Mouse (Mus musculus) small intestine, adult 2 months (tissue): ENCODE results near the gene Trpc3. TPM values are rescaled to one million over a fixed set of nuclear protein-coding genes. Genes with fewer than 3 reads are reported as not detected.
"Not testable (repeated sequence)": the region's sequence is repeated elsewhere in the genome, so short reads cannot be mapped to it uniquely, and the experiment has no call there.

ENCODE experiments used
- H3K27ac ChIP-seq: fragments of 200-500 bp; 2 replicates; pipeline ENCODE4 v1.5.1; 2012; ENCODE audit warnings: low read depth, low read length, control low read depth, inconsistent platforms; ENCODE audit not compliant: insufficient read depth
- H3K27me3 ChIP-seq: fragments of 200-500 bp; 2 replicates; pipeline ENCODE4 v1.6.1; 2012; ENCODE audit warnings: mild to moderate bottlenecking, moderate library complexity, low read length, inconsistent platforms; ENCODE audit not compliant: control insufficient read depth, insufficient read depth
- H3K36me3 ChIP-seq: fragments of 200-500 bp; 2 replicates; pipeline ENCODE4 v1.6.1; 2012; ENCODE audit warnings: mild to moderate bottlenecking, low read length, control low read depth, inconsistent platforms; ENCODE audit not compliant: control insufficient read depth, insufficient read depth
- H3K4me1 ChIP-seq: fragments of 200-500 bp; 2 replicates; pipeline ENCODE4 v1.6.1; 2012; ENCODE audit warnings: low read length, inconsistent platforms, mixed read lengths; ENCODE audit not compliant: control insufficient read depth, insufficient read depth, insufficient read length
- H3K4me3 ChIP-seq: fragments of 200-500 bp; 2 replicates; pipeline ENCODE4 v1.5.1; 2012; ENCODE audit warnings: low read depth, mild to moderate bottlenecking, control low read depth, inconsistent platforms, low read length, moderate library complexity
- CTCF ChIP-seq: fragments of 200-500 bp; IDR thresholded peaks from 2 replicates; pipeline ENCODE4 v1.5.1; 2012; ENCODE audit warnings: low read depth, mild to moderate bottlenecking, control low read depth, inconsistent platforms, low read length, moderate library complexity, mixed read lengths; ENCODE audit not compliant: insufficient replicate concordance, insufficient read length; ENCODE audit errors: extremely low read depth
- POLR2A ChIP-seq: fragments of 200-500 bp; IDR thresholded peaks from 2 replicates; pipeline ENCODE4 v1.6.1; 2012; ENCODE audit warnings: low read depth, mild to moderate bottlenecking, control low read depth, inconsistent platforms, low read length, moderate library complexity
- WGBS: fragments of 180-500 bp; shearing (Covaris S2); methylation state at CpG from one replicate; pipeline ENCODE4 v1.1.7; 2018; 5-methylcytosine and 5-hydroxymethylcytosine counted together
- polyA plus RNA-seq: library from polyadenylated mRNA; depleted of rRNA; stranded (reverse); fragments of >200 nt; gene quantifications from 2 replicates; pipeline ENCODE4 v1.2.3, GENCODE M21; 2012

Gene Trpc3
- polyA plus RNA-seq, 1 experiment: 0.72 TPM

GRCm38 (mm10) chr3:36688874-36689273, 1.1 kb downstream of the Trpc3 start:
- Histone ChIP-seq H3K27ac (no peak overlapping the region), H3K36me3 (no peaks in the 10 kb centered on the region), H3K4me3 (peak overlapping the region; percentile 63), H3K27me3 (peaks cover 35% of the 10 kb centered on the region), H3K4me1 (peaks cover 11% of the 10 kb centered on the region)
- TF ChIP-seq CTCF (peak; percentile 55; the same call in 1 of the 2 replicates), POLR2A (no peak)
- 6% methylated on average over 21 of the region's 21 CpGs for WGBS

- Histone ChIP-seq H3K4me3 (no peak overlapping the region), H3K27me3 (no peaks in the 10 kb centered on the region), H3K27ac (no peak overlapping the region), H3K36me3 (no peaks in the 10 kb centered on the region), H3K4me1 (no peaks in the 10 kb centered on the region)
- TF ChIP-seq CTCF (no peak), POLR2A (no peak)
- WGBS: 79% methylated on average over 1 of the region's 1 CpGs
Measured at GRCm38 (mm10) chr3:36675822-36676221, 14.1 kb downstream of the Trpc3 start.

- WGBS: 82% methylated on average over 6 of the region's 6 CpGs
- Histone ChIP-seq H3K36me3 (no peaks in the 10 kb centered on the region), H3K4me1 (no peaks in the 10 kb centered on the region), H3K27ac (no peak overlapping the region), H3K4me3 (no peak overlapping the region), H3K27me3 (no peaks in the 10 kb centered on the region)
- TF ChIP-seq CTCF (no peak), POLR2A (no peak)
Measured at GRCm38 (mm10) chr3:36667814-36668213, 22.2 kb downstream of the Trpc3 start.

GRCm38 (mm10) chr3:36645245-36645559, 44.8 kb downstream of the Trpc3 start:
- not testable (repeated sequence) for H3K27ac ChIP-seq, H3K4me1 ChIP-seq, H3K36me3 ChIP-seq, H3K4me3 ChIP-seq, H3K27me3 ChIP-seq

GRCm38 (mm10) chr3:36644554-36645244, 45.3 kb downstream of the Trpc3 start:
- H3K27me3 ChIP-seq: no peaks in the 10 kb centered on the region
- TF ChIP-seq POLR2A (no peak), CTCF (no peak)
- 26% methylated on average over 3 of the region's 3 CpGs for WGBS
- H3K4me1 ChIP-seq: no peaks in the 10 kb centered on the region
- no peak overlapping the region for H3K27ac ChIP-seq
- H3K4me3 ChIP-seq: no peak overlapping the region
- H3K36me3 ChIP-seq: no peaks in the 10 kb centered on the region

GRCm38 (mm10) chr3:36643354-36643753, 46.6 kb downstream of the Trpc3 start:
- no peaks in the 10 kb centered on the region for H3K4me1 ChIP-seq
- no peaks in the 10 kb centered on the region for H3K27me3 ChIP-seq
- no peak overlapping the region for H3K4me3 ChIP-seq
- no peak overlapping the region for H3K27ac ChIP-seq
- H3K36me3 ChIP-seq: no peaks in the 10 kb centered on the region
- WGBS: 57% methylated on average over 3 of the region's 3 CpGs
- no peak for TF ChIP-seq POLR2A
- no peak for TF ChIP-seq CTCF

GRCm38 (mm10) chr3:36642736-36643135, 47.2 kb downstream of the Trpc3 start:
- no peaks in the 10 kb centered on the region for H3K27me3 ChIP-seq
- H3K36me3 ChIP-seq: no peaks in the 10 kb centered on the region
- no peak overlapping the region for H3K27ac ChIP-seq
- 0 out of 2 replicates have a peak, but pooled peaks cover 1% of the 10 kb centered on the region for H3K4me1 ChIP-seq
- WGBS: 75% methylated on average over 13 of the region's 13 CpGs
- no peak overlapping the region for H3K4me3 ChIP-seq
- TF ChIP-seq POLR2A: no peak
- no peak for TF ChIP-seq CTCF
